Mouse (Mus musculus) C2C12 (cell line): ENCODE data around the gene Olfml1. TPM values are rescaled to one million over a fixed set of nuclear protein-coding genes. Genes with fewer than 3 reads are reported as not detected.

ENCODE experiments used
- H3K27me3 ChIP-seq: one replicate; pipeline ENCODE4 v1.6.1; 2011; ENCODE audit not compliant: control insufficient read depth, insufficient read depth, insufficient read length
- H3K36me3 ChIP-seq: one replicate; pipeline ENCODE4 v1.6.1; 2011; ENCODE audit not compliant: control insufficient read depth, insufficient read depth
- H3K4me3 ChIP-seq: one replicate; pipeline ENCODE4 v1.5.1; 2011; ENCODE audit warnings: mild to moderate bottlenecking, control low read depth; ENCODE audit not compliant: poor library complexity, insufficient read depth, severe bottlenecking
- H3K79me2 ChIP-seq: one replicate; pipeline ENCODE4 v1.6.1; 2011; ENCODE audit not compliant: control insufficient read depth, insufficient read depth
- H3K79me3 ChIP-seq: one replicate; pipeline ENCODE4 v1.6.1; 2011; ENCODE audit warnings: low read depth, control low read depth
- H3ac ChIP-seq: one replicate; pipeline ENCODE3; 2011; ENCODE audit warnings: low read depth; ENCODE audit not compliant: control insufficient read depth, insufficient read length
- CEBPB ChIP-seq: IDR thresholded peaks from one replicate; pipeline ENCODE4 v1.6.1; 2011; ENCODE audit warnings: low read depth, mild to moderate bottlenecking, control low read depth, moderate library complexity
- CTCF ChIP-seq: IDR thresholded peaks from one replicate; pipeline ENCODE4 v1.5.1; 2011; ENCODE audit not compliant: control insufficient read depth, insufficient read depth, insufficient read length
- FOSL1 ChIP-seq: IDR thresholded peaks from one replicate; pipeline ENCODE4 v1.8.0; 2011; ENCODE audit warnings: mild to moderate bottlenecking, low read length; ENCODE audit not compliant: poor library complexity, insufficient read depth, severe bottlenecking
- MAX ChIP-seq: IDR thresholded peaks from one replicate; pipeline ENCODE4 v1.6.1; 2011; ENCODE audit warnings: mild to moderate bottlenecking, control low read depth
- MYOD1 ChIP-seq: IDR thresholded peaks from one replicate; pipeline ENCODE4 v1.6.1; 2011; ENCODE audit warnings: low read depth; ENCODE audit not compliant: control insufficient read depth, insufficient read length
- MYOG ChIP-seq: IDR thresholded peaks from one replicate; pipeline ENCODE4 v1.6.1; 2011; ENCODE audit not compliant: control insufficient read depth, insufficient read length; ENCODE audit errors: extremely low read depth
- USF1 ChIP-seq: IDR thresholded peaks from one replicate; pipeline ENCODE4 v1.6.1; 2011; ENCODE audit warnings: low read depth, mild to moderate bottlenecking, control low read depth, moderate library complexity
- polyA plus RNA-seq: library from polyadenylated mRNA; unstranded; fragments of >200 nt; fragmentation: generic; extraction: Trizol; gene quantifications from one replicate; pipeline ENCODE4 v1.2.1, GENCODE M21; 2012; ENCODE audit warnings: missing spikeins

The Olfml1 gene
- polyA plus RNA-seq, 1 experiment, result not detected

DNA sequence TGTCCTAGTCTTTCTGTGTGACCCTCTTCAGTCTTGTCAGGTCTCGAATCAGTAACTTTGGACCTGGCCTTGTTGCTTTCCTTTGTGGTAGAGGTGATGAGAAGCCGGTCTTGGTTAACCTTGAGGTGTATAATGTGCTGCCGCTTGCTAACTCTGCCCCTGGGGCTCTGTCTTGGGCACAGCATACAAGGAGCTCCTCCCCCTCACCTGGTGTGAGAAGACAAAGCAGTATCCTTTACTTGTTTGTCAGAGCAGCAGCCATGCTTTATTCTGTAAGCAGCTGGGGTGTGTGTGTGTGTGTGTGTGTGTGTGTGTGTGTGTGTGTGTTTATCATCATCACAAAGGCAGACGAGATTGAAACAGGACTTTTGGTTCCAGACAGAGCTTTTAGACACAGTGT, 31.9 kb upstream of the Olfml1 start:
- TF ChIP-seq USF1 (no peak), CEBPB (no peak), CTCF (no peak), FOSL1 (no peak), MYOD1 (no peak), MYOG (no peak), MAX (no peak)
- Histone ChIP-seq H3ac (no peak overlapping the region), H3K79me3 (no peaks in the 10 kb centered on the region), H3K4me3 (no peak overlapping the region), H3K27me3 (no peaks in the 10 kb centered on the region), H3K36me3 (no peaks in the 10 kb centered on the region), H3K79me2 (no peaks in the 10 kb centered on the region)

GRCm38 (mm10) chr7:107536516-107536915, 30.7 kb upstream of the Olfml1 start:
- H3K4me3 ChIP-seq, result no peak overlapping the region
- H3K79me3 ChIP-seq, result no peaks in the 10 kb centered on the region
- no peak overlapping the region for H3ac ChIP-seq
- no peaks in the 10 kb centered on the region for H3K27me3 ChIP-seq
- no peaks in the 10 kb centered on the region for H3K36me3 ChIP-seq
- H3K79me2 ChIP-seq, result no peaks in the 10 kb centered on the region
- no peak for TF ChIP-seq MAX
- TF ChIP-seq USF1, result no peak
- TF ChIP-seq MYOG, result no peak
- no peak for TF ChIP-seq CTCF
- no peak for TF ChIP-seq MYOD1
- no peak for TF ChIP-seq CEBPB
- no peak for TF ChIP-seq FOSL1

GRCm38 (mm10) chr7:107540034-107540433, 27.2 kb upstream of the Olfml1 start:
- Histone ChIP-seq H3K79me3 (no peaks in the 10 kb centered on the region), H3K27me3 (no peaks in the 10 kb centered on the region), H3K79me2 (no peaks in the 10 kb centered on the region), H3K4me3 (no peak overlapping the region), H3ac (no peak overlapping the region), H3K36me3 (no peaks in the 10 kb centered on the region)
- TF ChIP-seq FOSL1 (no peak), MAX (no peak), USF1 (no peak), MYOD1 (no peak), MYOG (no peak), CTCF (no peak), CEBPB (no peak)

DNA sequence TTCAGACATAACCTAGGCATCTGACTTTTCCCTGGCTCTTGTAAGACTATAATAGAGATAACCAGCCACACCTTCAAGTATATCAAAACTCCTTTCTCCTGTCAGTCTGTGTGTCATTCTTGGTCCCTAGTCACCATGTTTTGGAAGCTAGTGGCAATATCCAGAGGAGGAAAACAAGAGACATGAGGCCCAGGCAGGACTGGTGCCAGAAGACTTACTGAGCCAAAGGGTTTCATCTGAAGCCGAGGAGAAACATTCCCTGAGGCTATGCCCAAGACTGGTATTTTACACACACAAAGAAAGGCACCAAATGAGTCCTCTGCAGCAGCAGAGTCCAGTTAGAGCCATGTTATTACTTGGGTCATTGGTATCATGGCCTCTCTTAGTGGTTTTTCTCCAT, 22.2 kb upstream of the Olfml1 start:
- no peaks in the 10 kb centered on the region for H3K27me3 ChIP-seq
- H3K79me3 ChIP-seq, result no peaks in the 10 kb centered on the region
- H3ac ChIP-seq, result no peak overlapping the region
- no peak overlapping the region for H3K4me3 ChIP-seq
- H3K79me2 ChIP-seq, result no peaks in the 10 kb centered on the region
- H3K36me3 ChIP-seq, result no peaks in the 10 kb centered on the region
- no peak for TF ChIP-seq MYOG
- no peak for TF ChIP-seq CEBPB
- no peak for TF ChIP-seq MYOD1
- TF ChIP-seq MAX, result no peak
- no peak for TF ChIP-seq USF1
- no peak for TF ChIP-seq CTCF
- TF ChIP-seq FOSL1, result no peak

- no peaks in the 10 kb centered on the region for H3K27me3 ChIP-seq
- no peak for TF ChIP-seq CEBPB
- TF ChIP-seq USF1, result no peak
- TF ChIP-seq MAX, result no peak
- H3K36me3 ChIP-seq, result no peaks in the 10 kb centered on the region
- no peaks in the 10 kb centered on the region for H3K79me2 ChIP-seq
- H3ac ChIP-seq, result no peak overlapping the region
- H3K4me3 ChIP-seq, result no peak overlapping the region
- no peaks in the 10 kb centered on the region for H3K79me3 ChIP-seq
Measured at GRCm38 (mm10) chr7:107547872-107548271, 19.4 kb upstream of the Olfml1 start.

DNA sequence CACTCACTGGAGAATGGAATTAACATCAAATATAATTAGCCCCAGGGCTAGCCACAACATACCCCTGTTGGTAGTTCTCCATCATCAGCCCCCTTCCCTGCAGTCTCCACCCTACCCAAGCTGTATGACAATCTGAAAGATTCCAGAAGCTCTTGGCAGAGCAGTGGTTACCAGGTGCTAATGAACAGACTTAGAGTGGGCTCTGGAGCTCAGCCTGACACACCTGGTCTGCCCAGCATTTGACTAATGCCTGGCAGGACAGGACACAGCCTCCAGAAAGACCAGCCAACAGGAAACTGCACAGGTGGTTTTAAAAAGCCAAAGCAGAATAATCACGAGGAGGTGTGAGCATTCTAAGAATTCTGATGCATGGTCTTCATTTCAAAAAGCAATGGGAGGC, 13.8 kb upstream of the Olfml1 start:
- H3K4me3 ChIP-seq, result no peak overlapping the region
- TF ChIP-seq FOSL1, result no peak
- TF ChIP-seq MYOD1, result no peak
- TF ChIP-seq USF1, result no peak
- TF ChIP-seq MYOG, result no peak
- no peak for TF ChIP-seq CEBPB
- no peak for TF ChIP-seq MAX
- no peak for TF ChIP-seq CTCF
- no peaks in the 10 kb centered on the region for H3K27me3 ChIP-seq
- no peaks in the 10 kb centered on the region for H3K79me3 ChIP-seq
- no peaks in the 10 kb centered on the region for H3K36me3 ChIP-seq
- H3ac ChIP-seq, result no peak overlapping the region
- H3K79me2 ChIP-seq, result no peaks in the 10 kb centered on the region
